26 mouse cellular contexts compared by ENCODE assay signal in the genomic region with DNA sequence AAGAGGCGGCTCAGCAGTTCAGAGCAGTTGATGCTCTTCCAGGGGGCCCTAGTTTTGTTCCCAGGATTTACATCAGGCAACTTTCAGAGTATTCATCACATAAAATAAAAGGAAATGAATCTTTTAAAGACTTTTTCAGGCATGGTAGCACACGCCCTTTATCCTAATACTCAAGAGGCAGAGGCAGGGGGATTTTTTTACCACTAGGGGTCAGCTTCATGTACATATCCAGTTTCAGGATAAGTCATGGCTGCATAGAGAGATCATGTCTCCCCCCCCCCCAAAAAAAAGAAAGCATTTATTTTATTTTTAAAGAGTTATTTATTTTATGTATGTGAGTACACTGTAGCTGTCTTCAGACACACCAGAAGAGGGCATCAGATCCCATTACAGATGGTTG. TPM values are rescaled to one million over a fixed set of nuclear protein-coding genes. Genes with fewer than 3 reads are reported as not detected.
DNase-seq lines count a peak whose midpoint lies in the region; ATAC-seq and TF ChIP-seq lines count a peak whose summit lies in the region.
"Had no signal": no experiment of that assay in that cellular context is flagged by ENCODE, and none has a peak within 500 bp of the region (broad histone marks: within the 10 kb centered on the region; RNA-seq: fewer than 3 reads in every experiment).

No protein-coding gene starts in this region.

- H3K36me3 ChIP-seq in kidney, postnatal 0 days (ENCODE audit: insufficient read depth, low read length): no peaks in the 10 kb centered on the region
- no peaks in the 10 kb centered on the region for H3K36me3 ChIP-seq in midbrain, postnatal 0 days (ENCODE audit: insufficient read depth, low read length)
- H3K36me3 ChIP-seq in midbrain, embryonic 16.5 days (ENCODE audit: control insufficient read depth, insufficient read depth, low read length): no peaks in the 10 kb centered on the region
- H3K36me3 ChIP-seq: embryonic facial prominence, embryonic 12.5 days; forebrain, embryonic 12.5 days; lung, embryonic 15.5 days; midbrain, embryonic 10.5 days had no signal

- 84% methylated on average over 2 of the region's 2 CpGs for WGBS in kidney, postnatal 0 days
- 82% methylated on average over 2 of the region's 2 CpGs for WGBS in midbrain, postnatal 0 days
- WGBS in midbrain, embryonic 16.5 days: 82% methylated on average over 2 of the region's 2 CpGs

- peak; percentile 39 for DNase-seq in embryo, embryonic 11 days
- no peak for DNase-seq in embryo, embryonic 10 days (ENCODE audit: low spot score)
- DNase-seq in kidney, postnatal 0 days (ENCODE audit: low spot score): no peak
- no peak for DNase-seq in kidney, adult 18-20 months
- no peak for DNase-seq in midbrain, postnatal 0 days (ENCODE audit: low spot score)
- DNase-seq in adrenal gland, postnatal 4 days (ENCODE audit: low spot score in 2 of 2): no peak
- DNase-seq: adrenal gland, adult 8-10 months; cerebellum, adult 2 months; cerebellum, postnatal 25 days; kidney, adult 2 months; kidney, postnatal 10 days had no signal

- peaks cover 12% of the 10 kb centered on the region for H3K4me1 ChIP-seq in kidney, postnatal 0 days (replicated peaks; ENCODE audit: insufficient read depth, low read length)
- peaks cover 12% of the 10 kb centered on the region for H3K4me1 ChIP-seq in midbrain, postnatal 0 days (ENCODE audit: insufficient read depth, low read length)
- peaks cover 33% of the 10 kb centered on the region for H3K4me1 ChIP-seq in midbrain, embryonic 16.5 days (ENCODE audit: control insufficient read depth, insufficient read depth, low read length)

- no peaks in the 10 kb centered on the region for H3K9me3 ChIP-seq in kidney, postnatal 0 days (replicated peaks; ENCODE audit: low read length)
- H3K9me3 ChIP-seq in midbrain, postnatal 0 days (ENCODE audit: low read length): no peaks in the 10 kb centered on the region
- H3K9me3 ChIP-seq in midbrain, embryonic 16.5 days (replicated peaks; ENCODE audit: control insufficient read depth, low read length, poor library complexity, severe bottlenecking): no peaks in the 10 kb centered on the region
- H3K9me3 ChIP-seq: embryonic facial prominence, embryonic 12.5 days; forebrain, embryonic 12.5 days; lung, embryonic 15.5 days; midbrain, embryonic 10.5 days had no signal

- no peak overlapping the region for H3K4me3 ChIP-seq in kidney, postnatal 0 days (replicated peaks; ENCODE audit: low read depth, low read length)
- H3K4me3 ChIP-seq in midbrain, postnatal 0 days (ENCODE audit: low read depth, low read length): no peak overlapping the region
- H3K4me3 ChIP-seq in midbrain, embryonic 16.5 days (ENCODE audit: low read depth, low read length): no peak overlapping the region
- H3K4me3 ChIP-seq: erythroblast, embryonic 14.5 days; forebrain, embryonic 12.5 days had no signal

- peak; percentile 55 for TF ChIP-seq CTCF in kidney, postnatal 0 days (IDR thresholded peaks at IDR 0.05; ENCODE audit: low read depth)
- peak; percentile 27; the same call in 1 of the 2 replicates for TF ChIP-seq CTCF in midbrain, postnatal 0 days (IDR thresholded peaks at IDR 0.05)

- no peaks in the 10 kb centered on the region for H3K27me3 ChIP-seq in kidney, postnatal 0 days (ENCODE audit: insufficient read depth, low read length)
- peaks cover 35% of the 10 kb centered on the region for H3K27me3 ChIP-seq in midbrain, postnatal 0 days (ENCODE audit: insufficient read depth, low read length)
- peaks cover 25% of the 10 kb centered on the region for H3K27me3 ChIP-seq in midbrain, embryonic 16.5 days (ENCODE audit: control insufficient read depth, insufficient read depth, low read depth, low read length)

- no peak overlapping the region for H3K4me2 ChIP-seq in kidney, postnatal 0 days (ENCODE audit: low read length)
- H3K4me2 ChIP-seq in midbrain, postnatal 0 days (ENCODE audit: low read depth, low read length, poor library complexity, severe bottlenecking): no peak overlapping the region
- H3K4me2 ChIP-seq in midbrain, embryonic 16.5 days (ENCODE audit: low read length): no peak overlapping the region

- no peak overlapping the region for H3K9ac ChIP-seq in kidney, postnatal 0 days (ENCODE audit: low read depth, low read length)
- no peak overlapping the region for H3K9ac ChIP-seq in midbrain, postnatal 0 days (replicated peaks; ENCODE audit: low read length, poor library complexity, severe bottlenecking)
- no peak overlapping the region for H3K9ac ChIP-seq in midbrain, embryonic 16.5 days (ENCODE audit: low read depth, low read length)

- no peak overlapping the region for H3K27ac ChIP-seq in kidney, postnatal 0 days
- H3K27ac ChIP-seq in midbrain, postnatal 0 days (ENCODE audit: low read depth, low read length): no peak overlapping the region
- H3K27ac ChIP-seq in midbrain, embryonic 16.5 days (ENCODE audit: low read length): no peak overlapping the region
- H3K27ac ChIP-seq: embryonic facial prominence, embryonic 12.5 days; forebrain, embryonic 12.5 days; macrophage had no signal

- ATAC-seq in kidney, postnatal 0 days (replicated peaks; ENCODE audit: low FRiP score, low read depth): no peak
- ATAC-seq in midbrain, postnatal 0 days (ENCODE audit: low FRiP score): no peak
- ATAC-seq in midbrain, embryonic 16.5 days: no peak
- no peak for ATAC-seq in monocyte, adult 5-6 weeks (replicated peaks; ENCODE audit: insufficient number of reproducible peaks, low FRiP score, low TSS enrichment, poor library complexity, severe bottlenecking)
- ATAC-seq: activated CD4-positive, CD25-positive, alpha-beta regulatory T cell, adult 4 months; hindbrain, embryonic 16.5 days had no signal

RNA-seq across cellular contexts. Expression of gene Aaas, which starts 3.4 kb away (rescaled TPM):
- 37.1 and 42.2 TPM in 2 replicates for polyA plus RNA-seq in kidney, postnatal 0 days (2015; fragmentation: Nextera tagmentation; extraction: Ambion mirVana)
- total RNA-seq in midbrain, postnatal 0 days (2014; rRNA removed): 21.8 and 31.1 TPM in 2 replicates
- 30.1 and 32.8 TPM in 2 replicates for polyA plus RNA-seq in midbrain, postnatal 0 days (2015; fragmentation: Nextera tagmentation; extraction: Ambion mirVana)
- 30.2 and 31.1 TPM in 2 replicates for polyA plus RNA-seq in midbrain, embryonic 16.5 days (2015; fragmentation: Nextera tagmentation; extraction: Ambion mirVana)
- total RNA-seq in monocyte, adult 5-6 weeks (2017): 16.5 to 50.9 TPM (median 46.2 TPM) in 3 replicates
- total RNA-seq in adrenal gland, postnatal 4 days (2021): 10 to 100 TPM; 32.3 to 39.0 TPM

RNA-seq across cellular contexts. Expression of gene Sp7, which starts 13.0 kb away (rescaled TPM):
- polyA plus RNA-seq in kidney, postnatal 0 days (2015; fragmentation: Nextera tagmentation; extraction: Ambion mirVana): 0.61 and 1.1 TPM in 2 replicates
- 0.47 and 0.60 TPM in 2 replicates for total RNA-seq in midbrain, postnatal 0 days (2014; rRNA removed)
- polyA plus RNA-seq in midbrain, postnatal 0 days (2015; fragmentation: Nextera tagmentation; extraction: Ambion mirVana): 0.10 and 0.31 TPM in 2 replicates
- polyA plus RNA-seq in midbrain, embryonic 16.5 days (2015; fragmentation: Nextera tagmentation; extraction: Ambion mirVana): 0.40 and 0.55 TPM in 2 replicates
- total RNA-seq in monocyte, adult 5-6 weeks (2017): not detected in 3 replicates
- under 1 TPM; 0.31 to 0.48 TPM for total RNA-seq in adrenal gland, postnatal 4 days (2021)
- total RNA-seq: gastrocnemius, adult 18-20 months; hematopoietic stem cell, adult 5-6 weeks; neutrophil, adult 5-6 weeks had no signal
- polyA plus RNA-seq: activated CD4-positive, CD25-positive, alpha-beta regulatory T cell, adult 4 months; erythroblast, embryonic 14.5 days; G1E; heart, postnatal 0 days; macrophage had no signal

RNA-seq across cellular contexts. Expression of gene Myg1, which starts 22.5 kb away (rescaled TPM):
- 84.9 and 86.9 TPM in 2 replicates for polyA plus RNA-seq in kidney, postnatal 0 days (2015; fragmentation: Nextera tagmentation; extraction: Ambion mirVana)
- total RNA-seq in midbrain, postnatal 0 days (2014; rRNA removed): 63.1 and 69.1 TPM in 2 replicates
- polyA plus RNA-seq in midbrain, postnatal 0 days (2015; fragmentation: Nextera tagmentation; extraction: Ambion mirVana): 83.2 and 87.1 TPM in 2 replicates
- 89.1 and 91.2 TPM in 2 replicates for polyA plus RNA-seq in midbrain, embryonic 16.5 days (2015; fragmentation: Nextera tagmentation; extraction: Ambion mirVana)
- 20.0 to 37.9 TPM (median 27.2 TPM) in 3 replicates for total RNA-seq in monocyte, adult 5-6 weeks (2017)
- 10 to 100 TPM; 86.3 to 96.7 TPM for total RNA-seq in adrenal gland, postnatal 4 days (2021)

RNA-seq across cellular contexts. Expression of gene Pfdn5, which starts 28.1 kb away (rescaled TPM):
- polyA plus RNA-seq in kidney, postnatal 0 days (2015; fragmentation: Nextera tagmentation; extraction: Ambion mirVana): 511 and 565 TPM in 2 replicates
- total RNA-seq in midbrain, postnatal 0 days (2014; rRNA removed): 145 and 153 TPM in 2 replicates
- 525 and 567 TPM in 2 replicates for polyA plus RNA-seq in midbrain, postnatal 0 days (2015; fragmentation: Nextera tagmentation; extraction: Ambion mirVana)
- 479 TPM in 2 replicates for polyA plus RNA-seq in midbrain, embryonic 16.5 days (2015; fragmentation: Nextera tagmentation; extraction: Ambion mirVana)
- 576 to 776 TPM (median 626 TPM) in 3 replicates for total RNA-seq in monocyte, adult 5-6 weeks (2017)
- total RNA-seq in adrenal gland, postnatal 4 days (2021): 100 to 1,000 TPM; 443 to 452 TPM

RNA-seq across cellular contexts. Expression of gene Sp1, which starts 52.0 kb away (rescaled TPM):
- polyA plus RNA-seq in kidney, postnatal 0 days (2015; fragmentation: Nextera tagmentation; extraction: Ambion mirVana): 8.8 TPM in 2 replicates
- total RNA-seq in midbrain, postnatal 0 days (2014; rRNA removed): 20.9 and 25.6 TPM in 2 replicates
- polyA plus RNA-seq in midbrain, postnatal 0 days (2015; fragmentation: Nextera tagmentation; extraction: Ambion mirVana): 2.2 and 2.8 TPM in 2 replicates
- 3.1 and 3.5 TPM in 2 replicates for polyA plus RNA-seq in midbrain, embryonic 16.5 days (2015; fragmentation: Nextera tagmentation; extraction: Ambion mirVana)
- total RNA-seq in monocyte, adult 5-6 weeks (2017): 66.1 to 99.7 TPM (median 74.8 TPM) in 3 replicates
- 100 to 1,000 TPM; 101 to 110 TPM for total RNA-seq in adrenal gland, postnatal 4 days (2021)
